Mouse (Mus musculus) WW6 (cell line): ENCODE data around the gene Lrrn4cl.
"Not testable (repeated sequence)": the region's sequence is repeated elsewhere in the genome, so short reads cannot be mapped to it uniquely, and the experiment has no call there.

Experiments used
- DNase-seq: peaks from one replicate; pipeline ENCODE4 v3.0.0-alpha.2; 2013; ENCODE audit warnings: low read depth, low spot score

Lrrn4cl gene

DNA sequence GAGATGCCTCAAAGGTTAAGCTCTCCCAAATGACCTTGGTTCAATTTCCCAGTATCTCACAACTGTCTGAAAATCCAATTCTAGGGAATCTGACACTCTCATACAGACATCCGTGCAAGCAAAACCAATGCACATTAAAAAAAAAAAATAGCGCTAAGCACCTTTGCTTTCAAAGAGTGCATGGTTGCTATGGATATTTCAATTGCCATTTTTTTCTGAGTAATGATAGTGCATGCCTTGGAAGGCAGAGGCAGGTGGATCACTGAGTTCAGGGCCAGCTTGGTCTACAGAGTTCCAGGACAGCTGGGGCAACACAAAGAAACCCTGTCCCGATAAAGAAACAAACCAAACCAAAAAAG is 30.4 kb downstream of the Lrrn4cl start:
- no peak for DNase-seq

DNA sequence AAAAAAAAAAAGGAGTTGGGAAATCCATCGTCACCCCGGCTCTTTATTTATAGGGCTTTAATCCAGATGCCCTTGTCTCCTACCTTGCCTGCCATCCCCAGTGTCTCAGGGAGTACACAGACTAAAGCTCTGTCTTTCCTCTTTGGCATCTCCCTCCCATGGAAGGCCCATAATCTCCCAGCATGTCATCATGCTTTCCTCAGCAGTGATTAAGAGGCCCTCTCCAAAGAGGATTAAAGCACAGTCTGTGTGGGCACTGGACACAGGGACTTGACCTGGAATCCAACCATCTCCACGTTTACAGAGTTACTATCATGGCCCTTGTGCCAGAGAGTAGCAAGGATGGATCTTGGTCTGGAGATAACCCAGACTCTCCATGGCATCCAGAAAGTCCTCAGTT is 33.0 kb downstream of the Lrrn4cl start, which contains the start of the genes Lbhd1 and Gm49403:
TSS of gene Lbhd1 (plus strand) at position 117 of the 400 bp plus-strand sequence.
TSS of gene Gm49403 (plus strand) at position 315 of the 400 bp plus-strand sequence.
- no peak for DNase-seq

DNA sequence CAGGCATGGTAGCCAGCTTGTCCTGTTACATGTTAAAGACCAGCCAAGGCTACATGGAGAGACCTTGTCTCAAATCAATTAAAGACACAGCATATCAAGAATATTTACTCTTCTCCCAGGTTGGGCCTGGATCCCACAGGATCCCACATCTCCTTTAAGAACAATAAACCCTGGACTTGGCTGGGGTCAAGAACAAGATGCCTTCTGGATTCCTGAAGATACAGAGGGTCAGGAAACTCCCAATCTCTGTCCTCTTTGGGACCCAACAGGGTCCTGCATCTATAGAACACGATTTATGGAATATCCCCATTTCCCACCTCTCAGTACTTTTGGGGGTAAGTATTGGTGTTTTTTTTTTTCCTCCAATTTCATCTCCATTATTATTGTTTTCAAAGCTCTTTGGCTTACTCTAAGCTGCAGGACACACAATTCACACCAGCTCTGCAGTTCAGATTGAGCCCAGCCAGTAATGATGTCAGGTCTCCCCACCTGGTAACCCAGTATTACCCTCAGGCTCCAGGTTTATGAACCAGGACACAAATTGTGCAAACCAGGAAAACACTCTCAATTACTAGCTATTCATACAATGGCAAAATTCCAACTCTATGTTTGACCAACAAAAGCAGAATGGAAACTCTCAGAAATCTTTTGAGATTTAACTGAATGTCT is 36.5 kb downstream of the Lrrn4cl start:
- no peak for DNase-seq

DNA sequence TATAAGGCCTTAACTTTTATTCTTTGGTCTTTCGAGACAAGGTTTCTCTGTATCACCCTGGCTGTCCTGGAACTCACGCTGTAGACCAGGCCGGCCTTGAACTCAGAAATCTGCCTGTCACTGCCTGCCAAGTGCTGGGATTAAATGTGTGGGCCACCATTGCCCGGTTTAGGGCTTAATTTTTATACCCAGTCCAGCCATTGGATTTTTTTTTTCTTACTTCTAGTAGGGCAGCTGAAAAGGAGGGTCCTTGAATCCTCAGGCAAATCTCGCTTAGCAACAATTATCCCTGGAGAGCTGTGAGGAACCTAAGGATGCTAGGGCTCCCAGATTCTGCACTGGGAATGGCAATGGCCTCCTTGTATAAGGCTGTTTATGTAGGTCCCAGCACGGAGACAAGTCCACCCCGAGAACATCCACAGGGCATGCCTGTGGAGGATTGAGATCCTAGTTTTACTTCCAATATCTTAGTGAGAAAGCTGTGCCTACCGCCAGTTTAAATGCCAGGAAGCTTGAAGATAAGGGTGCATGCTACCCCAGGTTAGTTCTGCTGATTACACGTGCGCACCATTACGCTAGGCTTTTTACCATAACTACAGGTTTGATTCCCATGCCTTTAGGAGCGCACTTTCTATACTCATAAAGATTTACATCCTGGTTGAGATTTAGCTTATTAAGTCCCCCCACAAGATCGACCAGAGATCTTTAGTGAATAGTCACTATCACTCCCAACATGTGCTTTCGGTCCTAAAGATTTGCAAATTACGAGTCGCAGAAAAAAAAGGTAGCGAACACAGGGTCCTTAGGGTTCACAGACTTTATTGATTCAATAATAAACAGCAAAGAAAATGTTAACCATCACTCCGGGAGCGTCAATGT is 37.3 kb downstream of the Lrrn4cl start:
- DNase-seq = no peak

DNA sequence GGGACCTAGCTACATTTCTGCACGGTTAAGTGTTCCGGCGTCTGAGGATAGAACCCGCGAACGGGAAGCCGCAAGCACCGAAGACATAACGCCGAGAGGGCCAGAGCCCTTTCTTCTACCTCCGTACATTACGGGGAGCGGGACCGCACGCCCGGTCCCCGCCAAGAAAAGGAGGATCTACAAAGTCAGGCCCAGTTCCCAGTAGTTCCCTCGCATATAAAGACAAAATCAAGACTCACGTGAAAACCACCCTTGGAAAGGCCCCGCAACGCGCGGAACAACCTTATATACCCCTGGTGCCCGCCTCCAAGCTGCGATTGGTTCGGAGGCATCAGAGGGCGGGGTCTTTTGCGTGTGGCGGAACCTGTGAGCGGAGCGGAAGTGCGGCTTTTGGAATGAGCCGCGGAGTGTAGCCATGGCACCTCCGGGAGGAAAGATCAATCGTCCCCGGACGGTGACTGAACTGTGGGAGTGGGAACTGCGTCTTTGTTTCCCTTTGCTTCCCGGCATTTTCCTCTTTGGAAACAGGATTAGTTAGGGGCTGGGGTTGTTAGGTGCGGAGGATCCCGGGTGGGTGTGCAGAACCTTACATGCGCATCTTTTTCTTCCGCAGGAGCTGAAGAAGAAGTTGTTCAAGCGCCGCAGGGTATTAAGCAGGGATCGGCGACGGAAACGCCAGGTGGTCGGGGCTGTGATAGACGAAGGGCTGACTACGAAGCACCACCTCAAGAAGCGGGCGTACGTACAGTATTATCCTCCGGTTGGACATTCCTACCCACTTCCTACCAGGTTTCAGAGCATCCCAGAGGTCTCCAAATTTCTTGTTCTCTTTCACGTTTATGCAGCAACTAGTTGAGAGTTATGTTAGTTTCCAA is 38.2 kb downstream of the Lrrn4cl start, which contains the start of the genes 1810009A15Rik and Gm49416:
TSS of gene 1810009A15Rik (plus strand) at position 343 of the 875 bp plus-strand sequence.
TSS of gene Gm49416 (plus strand) at position 416 of the 875 bp plus-strand sequence.
- DNase-seq = peak; percentile 91

DNA sequence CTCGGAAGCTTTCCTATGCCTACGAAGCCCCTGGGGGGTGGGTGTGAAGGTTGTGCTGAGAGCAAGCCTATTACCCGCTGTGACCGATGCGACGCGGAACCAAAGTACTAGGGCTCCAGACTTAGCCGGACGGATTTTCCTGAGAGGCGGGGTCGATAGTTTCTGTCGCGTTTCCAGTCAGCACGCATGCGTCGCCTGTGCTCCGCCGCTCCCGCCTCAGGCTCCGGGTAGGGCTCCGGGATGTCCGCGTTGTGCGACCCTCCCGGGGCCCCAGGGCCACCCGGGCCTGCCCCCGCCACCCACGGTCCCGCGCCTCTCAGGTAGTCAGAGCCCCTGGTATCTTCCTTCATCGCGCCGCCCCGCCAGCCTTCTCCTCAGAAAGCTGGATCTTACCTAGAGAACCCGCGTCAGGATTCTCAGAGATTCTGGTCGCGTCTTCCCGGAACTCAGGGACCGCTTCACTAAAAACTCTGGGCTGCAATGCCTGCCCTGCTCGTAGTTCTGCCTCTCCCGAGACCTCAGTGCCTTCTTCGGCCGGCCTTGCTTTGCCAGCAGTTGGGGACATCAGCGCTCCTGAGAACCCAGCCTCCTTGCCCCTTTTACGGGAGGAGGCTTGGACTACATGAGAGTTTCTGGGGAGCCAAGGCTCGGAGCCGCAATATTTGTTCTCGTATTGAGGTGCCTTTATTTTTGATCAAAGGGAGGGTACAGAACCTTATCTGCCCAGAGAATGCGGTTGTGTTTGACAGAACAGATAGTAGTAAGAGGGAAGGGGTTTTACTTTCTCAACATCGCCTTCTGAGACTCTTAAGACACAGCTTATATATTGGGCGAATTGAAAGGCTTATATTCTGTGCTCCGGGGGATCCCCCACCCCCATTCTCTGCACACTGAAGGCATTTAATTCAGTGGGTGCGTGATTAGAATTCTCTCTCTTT is 42.5 kb downstream of the Lrrn4cl start, which contains the start of gene Ints5:
TSS of gene Ints5 (plus strand) at position 177 of the 938 bp plus-strand sequence.
- DNase-seq = no peak

DNA sequence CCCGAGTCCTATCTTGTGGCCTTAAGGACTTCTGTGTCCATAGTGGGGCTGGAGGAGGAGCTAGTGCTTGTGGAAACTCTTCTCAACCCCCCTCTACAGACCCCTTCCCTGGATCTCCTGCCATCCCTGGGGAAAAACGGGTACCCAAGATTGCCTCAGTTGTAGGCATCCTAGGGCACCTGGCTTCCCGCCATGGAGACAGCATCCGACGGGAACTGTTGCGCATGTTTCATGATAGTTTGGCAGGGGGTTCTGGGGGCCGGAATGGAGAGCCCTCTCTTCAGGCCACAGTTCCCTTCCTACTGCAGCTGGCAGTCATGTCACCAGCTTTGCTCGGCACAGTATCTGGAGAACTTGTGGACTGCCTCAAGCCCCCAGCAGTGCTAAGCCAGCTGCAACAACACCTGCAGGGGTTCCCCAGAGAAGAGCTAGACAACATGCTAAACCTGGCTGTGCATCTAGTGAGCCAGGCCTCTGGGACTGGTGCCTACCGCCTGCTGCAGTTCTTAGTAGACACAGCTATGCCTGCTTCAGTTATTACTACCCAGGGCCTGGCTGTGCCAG is 44.9 kb downstream of the Lrrn4cl start:
- DNase-seq = no peak

DNA sequence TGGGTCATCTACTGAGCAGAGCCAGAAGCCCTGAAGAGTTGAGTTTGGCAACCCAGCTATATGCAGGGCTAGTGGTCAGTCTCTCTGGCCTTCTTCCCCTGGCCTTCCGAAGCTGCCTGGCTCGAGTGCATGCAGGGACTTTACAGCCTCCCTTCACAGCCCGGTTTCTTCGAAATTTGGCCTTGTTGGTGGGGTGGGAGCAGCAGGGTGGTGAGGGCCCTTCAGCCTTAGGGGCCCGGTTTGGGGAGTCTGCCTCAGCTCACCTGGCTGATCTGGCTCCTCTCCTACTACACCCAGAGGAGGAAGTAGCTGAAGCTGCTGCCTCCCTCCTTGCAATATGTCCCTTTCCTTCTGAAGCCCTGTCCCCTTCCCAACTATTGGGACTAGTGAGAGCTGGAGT is 45.7 kb downstream of the Lrrn4cl start:
- not testable (repeated sequence) for DNase-seq

DNA sequence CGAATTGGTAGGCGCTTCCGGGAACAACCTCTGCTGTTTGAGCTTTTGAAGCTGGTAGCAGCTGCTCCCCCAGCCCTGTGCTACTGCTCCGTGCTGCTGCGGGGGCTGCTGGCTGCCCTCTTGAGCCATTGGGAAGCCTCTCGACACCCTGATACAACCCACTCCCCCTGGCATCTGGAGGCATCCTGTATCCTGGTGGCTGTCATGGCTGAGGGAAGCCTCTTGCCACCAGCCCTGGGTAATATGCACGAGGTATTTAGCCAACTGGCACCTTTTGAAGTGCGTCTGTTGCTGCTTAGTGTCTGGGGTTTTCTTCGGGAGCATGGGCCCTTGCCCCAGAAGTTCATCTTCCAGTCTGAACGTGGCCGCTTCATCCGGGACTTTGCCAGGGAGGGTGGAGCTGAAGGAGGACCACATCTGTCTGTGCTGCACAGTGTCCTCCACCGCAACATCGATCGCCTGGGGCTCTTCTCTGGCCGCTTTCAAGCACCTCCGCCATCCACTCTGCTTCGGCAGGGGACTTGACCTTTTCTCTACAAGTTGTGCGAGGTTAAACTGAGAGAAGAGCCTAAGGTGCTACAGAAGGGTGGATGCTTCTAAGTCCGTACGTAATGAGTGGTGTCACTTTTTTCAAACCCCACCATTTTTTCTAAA is 46.8 kb downstream of the Lrrn4cl start:
- DNase-seq = not testable (repeated sequence)

DNA sequence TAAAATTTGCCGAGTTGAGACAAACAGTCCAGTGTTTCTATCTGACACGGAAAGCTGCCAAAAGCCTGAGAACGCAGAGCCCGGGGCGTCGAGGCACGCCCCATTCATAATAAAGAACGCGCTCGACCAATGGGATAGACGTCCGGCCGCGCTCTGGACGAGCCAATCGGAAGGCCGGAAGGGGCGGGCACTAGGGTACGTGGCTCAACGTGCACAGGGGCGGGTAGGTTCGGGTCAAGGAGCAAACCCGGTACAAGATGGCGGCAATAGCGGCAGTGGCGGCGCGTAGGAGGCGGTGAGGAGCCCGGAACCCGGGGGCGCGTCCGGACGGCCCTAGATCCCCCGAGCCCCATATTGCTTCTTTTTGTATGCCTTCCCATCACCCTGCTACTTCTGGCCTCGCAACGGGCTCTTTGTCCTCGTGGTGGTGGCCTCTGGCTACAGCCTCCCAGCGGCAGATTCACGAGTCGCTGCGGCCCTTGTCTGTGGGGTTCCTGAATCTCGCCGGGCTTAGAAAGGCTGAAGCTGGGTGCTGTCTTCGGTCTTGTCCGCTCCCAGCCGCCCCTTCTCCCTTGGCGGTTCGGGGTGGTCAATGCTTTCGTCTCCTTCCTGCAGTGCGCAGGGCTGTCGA is 47.4 kb downstream of the Lrrn4cl start, which contains the start of gene Ganab:
TSS of gene Ganab (plus strand) at position 207 of the 631 bp plus-strand sequence.
- DNase-seq = peak; percentile 91

DNA sequence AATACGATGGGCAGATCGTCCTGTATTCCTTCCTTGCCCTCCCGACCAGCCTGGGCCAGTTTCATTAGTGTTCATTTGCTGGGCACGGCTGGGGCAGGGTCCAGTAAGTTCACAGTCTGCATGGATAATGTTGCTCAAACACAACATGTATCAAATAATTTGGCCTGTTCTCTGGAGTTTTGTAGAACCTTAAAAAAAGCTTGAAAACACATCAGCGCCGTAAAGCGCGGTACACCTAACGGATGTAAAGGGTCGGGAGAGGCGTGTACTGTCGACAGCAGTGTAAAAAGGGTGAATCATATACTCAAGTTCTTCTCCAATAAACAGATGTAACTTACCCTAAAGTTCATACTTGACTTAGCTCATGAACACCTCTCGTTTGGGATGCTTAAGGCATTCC is 48.0 kb downstream of the Lrrn4cl start:
- no peak for DNase-seq

DNA sequence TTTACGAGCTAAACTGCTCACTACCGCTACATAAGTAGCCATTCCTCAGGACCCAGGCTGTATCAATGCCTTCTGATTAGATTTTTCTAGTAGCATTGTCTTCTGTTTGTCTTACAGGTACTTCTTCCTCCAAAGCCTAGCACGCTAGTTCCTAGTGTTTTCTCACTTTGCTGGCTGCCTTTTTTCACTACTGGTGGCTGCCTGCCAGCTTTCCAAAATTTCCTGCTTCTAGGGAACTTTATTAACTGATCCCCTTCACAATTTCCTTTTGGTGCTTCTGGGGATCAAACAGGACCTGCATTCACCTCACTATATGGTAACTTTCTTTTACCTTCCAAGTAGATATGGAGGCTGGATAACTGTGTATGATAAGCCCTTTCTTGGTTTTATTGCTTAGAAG is 48.5 kb downstream of the Lrrn4cl start:
- DNase-seq = no peak

DNA sequence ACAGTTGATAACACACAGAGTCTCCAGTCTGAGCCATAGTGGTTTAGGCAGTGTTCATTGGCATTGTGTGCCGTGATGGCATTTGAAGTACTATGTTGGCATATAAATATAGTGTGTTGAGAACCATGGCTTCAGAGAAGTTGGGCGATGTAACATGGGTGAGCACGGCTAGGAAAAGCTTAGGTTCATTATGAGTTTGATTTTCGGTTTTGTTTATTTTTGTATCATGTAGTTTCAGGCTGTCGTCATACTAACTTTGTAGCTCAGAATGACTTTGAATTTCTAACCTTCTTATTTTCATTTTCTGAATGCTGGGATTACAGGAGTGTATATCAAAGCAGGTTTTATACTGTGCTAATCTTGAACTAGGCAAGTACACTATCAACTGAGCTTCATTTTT is 52.8 kb downstream of the Lrrn4cl start:
- DNase-seq = no peak
